Mouse (Mus musculus): Measurements from ENCODE around the gene Tbx6. TPM values are rescaled to one million over a fixed set of nuclear protein-coding genes. Genes with fewer than 3 reads are reported as not detected.
"Not testable (repeated sequence)": the region's sequence is repeated elsewhere in the genome, so short reads cannot be mapped to it uniquely, and the experiment has no call there.

Gene Tbx6
- polyA plus RNA-seq, 1 experiment from 2014 or later = 0.75 TPM

DNA sequence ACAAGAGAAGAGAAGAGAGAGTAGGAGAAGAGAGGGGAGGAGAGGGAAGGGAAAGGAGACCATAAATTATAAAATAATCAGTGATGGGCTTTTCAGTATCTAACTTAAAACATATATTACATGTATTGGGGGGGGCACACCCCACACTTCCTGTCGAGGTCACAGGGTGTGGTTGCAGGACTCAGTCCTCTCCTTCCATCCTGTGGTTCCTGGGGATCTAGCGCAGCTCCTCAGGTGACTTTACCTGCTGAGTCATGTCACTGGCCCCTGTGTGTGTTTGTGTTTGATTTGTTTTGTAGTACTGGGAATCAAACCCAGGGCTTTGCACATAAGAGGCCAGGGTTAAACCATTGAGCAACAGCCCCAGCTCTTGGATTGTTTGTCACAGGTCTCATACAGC, 6.8 kb upstream of the Tbx6 start:
- Histone ChIP-seq H3K4me1 (replicated peaks) (peaks cover 35% of the 10 kb centered on the region), H3K27ac (replicated peaks) (no peak overlapping the region), H3K36me3 (peaks cover 12% of the 10 kb centered on the region), H3K9me3 (no peaks in the 10 kb centered on the region), H3K4me3 (no peak overlapping the region), H3K9ac (no peak overlapping the region), H3K4me2 (no peak overlapping the region), H3K27me3 (no peaks in the 10 kb centered on the region)
- ATAC-seq (ENCODE audit: low FRiP score, low read depth) = no peak
- WGBS = 93% methylated on average over 2 of the region's 2 CpGs

DNA sequence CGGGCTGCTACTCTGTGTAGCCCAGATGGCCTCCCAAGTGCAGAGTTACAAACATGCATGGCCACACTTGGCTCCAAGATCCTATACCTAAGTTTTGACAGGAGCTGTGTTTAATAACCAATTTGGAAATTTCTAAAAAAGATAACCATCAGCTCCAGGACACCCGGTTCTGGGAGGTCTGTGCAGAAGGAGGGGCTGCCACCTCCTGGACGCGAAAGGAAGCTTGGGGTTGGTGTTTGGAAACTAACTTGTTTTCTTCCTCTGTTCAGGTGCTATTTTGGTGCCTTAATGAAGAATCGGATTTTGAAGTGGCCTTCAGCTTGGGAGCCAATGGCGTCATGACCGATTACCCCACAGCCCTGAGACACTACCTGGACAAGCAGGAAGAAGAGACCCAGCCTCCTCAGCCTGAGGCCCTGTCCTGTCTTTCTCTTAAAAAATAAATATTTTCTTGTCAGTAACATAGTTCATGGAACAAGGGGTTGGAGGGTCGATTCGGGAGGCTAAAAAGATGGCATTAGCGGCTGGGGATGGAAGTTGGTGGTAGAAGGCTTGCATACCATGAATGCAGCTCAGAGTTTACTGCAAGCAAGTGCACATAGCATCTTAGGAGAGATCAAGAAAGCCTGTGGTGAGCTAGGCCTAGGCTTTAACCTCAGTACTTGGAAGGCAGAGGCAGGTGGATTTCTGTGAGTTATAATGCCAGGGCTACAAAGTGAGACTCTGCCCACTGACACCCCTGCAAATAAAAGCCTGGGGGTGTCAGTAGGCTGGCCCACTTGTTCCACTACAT, 5.9 kb upstream of the Tbx6 start:
- 91% methylated on average over 10 of the region's 10 CpGs for WGBS
- no peak overlapping the region for H3K4me2 ChIP-seq
- H3K9ac ChIP-seq = no peak overlapping the region
- no peak for ATAC-seq (ENCODE audit: low FRiP score, low read depth)
- no peaks in the 10 kb centered on the region for H3K27me3 ChIP-seq
- no peak overlapping the region for H3K27ac ChIP-seq (replicated peaks)
- peaks cover 44% of the 10 kb centered on the region for H3K4me1 ChIP-seq (replicated peaks)
- H3K9me3 ChIP-seq = no peaks in the 10 kb centered on the region
- H3K36me3 ChIP-seq = 0 out of 2 replicates have a peak, but pooled peaks cover 3% of the 10 kb centered on the region
- H3K4me3 ChIP-seq = no peak overlapping the region

DNA sequence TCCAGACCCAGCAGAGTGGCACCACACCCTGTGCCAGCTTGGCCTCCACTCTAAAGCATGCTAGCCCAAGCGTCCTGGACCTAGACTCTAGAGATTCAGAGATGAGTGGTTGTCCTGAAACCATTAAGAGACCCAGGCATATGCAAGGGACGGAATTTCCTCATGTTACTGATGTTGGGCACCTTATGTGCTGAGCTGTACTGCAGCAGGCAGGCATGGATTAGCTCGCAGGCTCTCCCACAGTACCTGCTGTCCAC, 5.4 kb upstream of the Tbx6 start:
- Histone ChIP-seq H3K9ac (peak overlapping the region; percentile 96), H3K4me2 (peak overlapping the region; percentile 93), H3K4me1 (replicated peaks) (peaks cover 50% of the 10 kb centered on the region), H3K9me3 (no peaks in the 10 kb centered on the region), H3K36me3 (0 out of 2 replicates have a peak, but pooled peaks cover 3% of the 10 kb centered on the region), H3K4me3 (peak overlapping the region; percentile 88; the same call in 1 of the 2 replicates), H3K27ac (replicated peaks) (peak overlapping the region; percentile 88; the same call in 1 of the 2 replicates), H3K27me3 (no peaks in the 10 kb centered on the region)
- 69% methylated on average over 3 of the region's 3 CpGs for WGBS
- no peak for ATAC-seq (ENCODE audit: low FRiP score, low read depth)

DNA sequence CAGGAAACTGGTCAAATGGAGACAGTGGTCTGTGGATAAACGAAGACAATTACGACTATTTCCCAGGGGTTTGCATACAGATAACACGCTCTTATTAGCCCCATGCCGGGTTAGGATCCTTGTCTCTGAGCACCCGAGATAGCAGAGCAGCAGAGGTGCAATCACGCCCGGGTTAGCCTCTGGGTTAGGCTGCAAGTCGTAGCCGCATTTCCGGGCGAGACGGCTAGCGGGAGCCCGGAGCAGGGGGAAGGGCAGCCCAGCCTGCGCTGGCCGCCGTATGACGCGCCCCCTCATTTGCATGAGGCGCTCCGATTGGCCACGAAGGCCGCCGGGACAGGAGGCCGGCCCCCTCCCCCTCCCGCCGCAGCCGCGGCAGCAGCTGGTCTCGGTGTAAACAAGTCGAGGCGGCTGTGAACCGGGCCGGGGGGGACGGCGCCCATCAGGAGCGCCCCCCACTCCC, 4.7 kb upstream of the Tbx6 start, which contains the start of gene Ypel3:
Gene Ypel3, plus strand, starts transcription at position 358 of the 460 bp plus-strand sequence.
- Histone ChIP-seq H3K4me2 (peak within 1 kb of the TSS; percentile 93), H3K4me1 (replicated peaks) (peaks cover 57% of the 10 kb centered on the region), H3K4me3 (peak within 1 kb of the TSS; percentile 88), H3K27ac (replicated peaks) (peak within 1 kb of the TSS; percentile 88), H3K9me3 (no peaks in the 10 kb centered on the region), H3K9ac (peak within 1 kb of the TSS; percentile 96), H3K27me3 (no peaks in the 10 kb centered on the region), H3K36me3 (no peaks in the 10 kb centered on the region)
- WGBS = under 1% methylated on average over 25 of the region's 37 CpGs
- peak; percentile 90 for ATAC-seq (ENCODE audit: low FRiP score, low read depth)

DNA sequence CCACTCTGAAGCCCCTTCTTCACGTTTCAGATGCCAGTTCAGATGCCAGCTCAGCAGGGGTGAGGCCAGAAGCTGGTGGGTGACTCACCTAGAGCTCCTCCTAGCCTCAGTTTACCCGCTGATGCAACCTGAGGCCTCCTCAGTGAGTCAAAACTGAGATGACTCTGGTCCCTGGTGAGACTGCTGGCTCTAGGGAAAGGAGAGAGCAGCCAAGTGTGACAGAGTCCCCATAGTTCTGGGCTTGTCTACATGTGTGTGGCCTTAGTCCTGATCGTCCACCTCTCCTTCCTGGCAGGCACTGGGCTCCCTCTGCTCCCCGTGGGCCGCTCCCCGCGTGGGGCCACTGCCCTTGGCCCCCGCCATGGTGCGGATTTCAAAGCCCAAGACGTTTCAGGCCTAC, 3.8 kb upstream of the Tbx6 start:
- H3K4me1 ChIP-seq (replicated peaks) = peaks cover 58% of the 10 kb centered on the region
- H3K9me3 ChIP-seq = no peaks in the 10 kb centered on the region
- no peaks in the 10 kb centered on the region for H3K36me3 ChIP-seq
- peak overlapping the region; percentile 96 for H3K9ac ChIP-seq
- H3K27ac ChIP-seq (replicated peaks) = peak overlapping the region; percentile 88
- H3K27me3 ChIP-seq = no peaks in the 10 kb centered on the region
- no peak for ATAC-seq (ENCODE audit: low FRiP score, low read depth)
- H3K4me2 ChIP-seq = peak overlapping the region; percentile 93
- WGBS = 44% methylated on average over 10 of the region's 10 CpGs
- peak overlapping the region; percentile 88 for H3K4me3 ChIP-seq

DNA sequence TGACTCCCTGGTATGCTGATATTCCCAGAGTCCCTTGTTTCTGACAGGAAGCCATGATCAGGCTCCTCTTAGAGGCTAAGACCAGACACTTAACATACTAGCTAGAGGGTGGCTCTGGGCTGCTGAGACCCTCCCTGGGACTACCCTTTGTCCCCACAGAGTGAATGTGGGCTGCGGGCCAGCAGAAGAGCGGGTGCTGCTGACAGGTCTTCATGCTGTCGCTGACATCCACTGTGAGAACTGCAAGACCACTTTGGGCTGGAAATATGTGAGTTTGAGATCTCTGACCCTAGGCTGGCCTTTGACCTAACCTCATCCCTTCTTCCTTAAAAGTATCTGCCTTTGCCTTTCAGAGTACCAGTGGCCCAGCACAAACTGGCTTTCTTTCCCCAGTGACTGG, 3.1 kb upstream of the Tbx6 start:
- Histone ChIP-seq H3K4me2 (peak overlapping the region; percentile 93), H3K27me3 (no peaks in the 10 kb centered on the region), H3K27ac (replicated peaks) (no peak overlapping the region), H3K36me3 (no peaks in the 10 kb centered on the region), H3K9me3 (no peaks in the 10 kb centered on the region), H3K9ac (peak overlapping the region; percentile 96; the same call in 1 of the 2 replicates), H3K4me1 (replicated peaks) (peaks cover 58% of the 10 kb centered on the region), H3K4me3 (peak overlapping the region; percentile 88; the same call in 1 of the 2 replicates)
- 87% methylated on average over 3 of the region's 3 CpGs for WGBS
- ATAC-seq (ENCODE audit: low FRiP score, low read depth) = no peak

DNA sequence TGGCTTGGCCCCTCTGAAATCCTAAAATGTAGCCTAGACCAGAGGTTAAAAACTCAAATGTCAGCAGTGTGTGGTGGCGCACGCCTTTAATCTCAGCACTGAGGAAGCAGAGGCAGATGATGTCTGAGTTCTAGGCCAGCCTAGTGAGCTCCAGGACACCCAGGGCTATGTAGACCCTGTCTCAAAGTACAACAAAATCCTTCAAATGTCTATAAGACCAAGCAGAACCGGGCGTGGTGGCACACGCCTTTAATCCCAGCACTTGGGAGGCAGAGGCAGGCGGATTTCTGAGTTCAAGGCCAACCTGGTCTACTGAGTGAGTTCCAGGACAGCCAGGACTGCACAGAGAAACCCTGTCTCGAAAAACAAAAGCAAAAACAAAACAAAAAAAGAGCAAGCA, 2.2 kb upstream of the Tbx6 start:
- H3K9ac ChIP-seq = not testable (repeated sequence)

DNA sequence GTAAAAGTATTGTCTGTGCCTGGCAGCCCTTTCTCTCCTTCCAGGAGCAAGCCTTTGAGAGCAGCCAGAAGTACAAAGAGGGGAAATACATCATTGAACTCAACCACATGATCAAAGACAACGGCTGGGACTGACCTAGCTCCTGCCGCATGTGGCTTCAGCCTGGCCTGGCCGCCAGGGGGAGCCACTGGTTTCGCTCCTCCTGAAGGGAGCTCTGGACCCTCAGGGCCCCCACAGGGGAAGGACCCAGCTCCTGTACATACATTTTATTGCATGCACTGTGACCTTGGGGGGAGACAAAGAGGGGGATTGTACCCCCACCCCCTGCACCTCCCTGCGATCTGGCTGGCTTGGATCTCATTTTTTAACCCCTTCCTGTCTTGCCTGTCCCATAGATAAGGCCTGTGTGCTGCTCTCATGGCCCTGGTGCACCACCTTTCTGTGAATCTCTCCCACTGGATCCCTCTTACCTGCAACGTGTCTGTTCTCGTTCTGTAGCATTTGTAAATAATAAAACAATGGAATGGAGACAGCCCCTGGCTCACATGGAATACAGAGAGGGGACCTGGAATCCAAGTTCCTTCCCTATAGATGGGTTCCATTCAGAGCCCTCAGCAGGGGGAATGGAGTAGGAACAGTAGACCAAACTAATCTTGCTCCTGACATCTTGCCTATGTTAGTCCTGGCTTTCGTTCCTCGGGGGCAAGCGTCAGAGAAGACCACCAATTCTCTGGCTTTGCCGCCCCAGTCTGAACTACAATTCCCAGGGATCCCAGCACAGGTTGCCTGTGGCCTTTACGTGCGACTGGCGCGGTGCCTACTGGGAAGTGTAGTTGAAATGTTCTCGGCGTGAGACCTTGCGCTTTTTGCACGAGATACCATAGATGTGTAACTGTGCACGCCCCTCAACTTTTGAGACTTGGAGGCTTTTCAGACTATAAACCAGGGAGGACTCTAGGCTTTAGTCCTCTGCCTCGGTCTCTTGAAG, 1.0 kb upstream of the Tbx6 start:
- no peaks in the 10 kb centered on the region for H3K9me3 ChIP-seq
- under 1% methylated on average over 21 of the region's 21 CpGs for WGBS
- no peaks in the 10 kb centered on the region for H3K27me3 ChIP-seq
- peak overlapping the region; percentile 59 for H3K9ac ChIP-seq
- H3K4me3 ChIP-seq = peak overlapping the region; percentile 43
- peaks cover 3% of the 10 kb centered on the region for H3K36me3 ChIP-seq
- peaks cover 58% of the 10 kb centered on the region for H3K4me1 ChIP-seq (replicated peaks)
- ATAC-seq (ENCODE audit: low FRiP score, low read depth) = peak; percentile 72
- H3K4me2 ChIP-seq = peak overlapping the region; percentile 95
- H3K27ac ChIP-seq (replicated peaks) = peak overlapping the region; percentile 76

More for the DNA sequence above, 2.2 kb upstream of the Tbx6 start:
- not testable (repeated sequence) for H3K27me3 ChIP-seq; H3K9me3 ChIP-seq; H3K36me3 ChIP-seq; H3K27ac ChIP-seq (replicated peaks); H3K4me3 ChIP-seq; H3K4me2 ChIP-seq; ATAC-seq (ENCODE audit: low FRiP score, low read depth)
- H3K4me1 ChIP-seq (replicated peaks) = peaks cover 58% of the 10 kb centered on the region
- 91% methylated on average over 7 of the region's 7 CpGs for WGBS

DNA sequence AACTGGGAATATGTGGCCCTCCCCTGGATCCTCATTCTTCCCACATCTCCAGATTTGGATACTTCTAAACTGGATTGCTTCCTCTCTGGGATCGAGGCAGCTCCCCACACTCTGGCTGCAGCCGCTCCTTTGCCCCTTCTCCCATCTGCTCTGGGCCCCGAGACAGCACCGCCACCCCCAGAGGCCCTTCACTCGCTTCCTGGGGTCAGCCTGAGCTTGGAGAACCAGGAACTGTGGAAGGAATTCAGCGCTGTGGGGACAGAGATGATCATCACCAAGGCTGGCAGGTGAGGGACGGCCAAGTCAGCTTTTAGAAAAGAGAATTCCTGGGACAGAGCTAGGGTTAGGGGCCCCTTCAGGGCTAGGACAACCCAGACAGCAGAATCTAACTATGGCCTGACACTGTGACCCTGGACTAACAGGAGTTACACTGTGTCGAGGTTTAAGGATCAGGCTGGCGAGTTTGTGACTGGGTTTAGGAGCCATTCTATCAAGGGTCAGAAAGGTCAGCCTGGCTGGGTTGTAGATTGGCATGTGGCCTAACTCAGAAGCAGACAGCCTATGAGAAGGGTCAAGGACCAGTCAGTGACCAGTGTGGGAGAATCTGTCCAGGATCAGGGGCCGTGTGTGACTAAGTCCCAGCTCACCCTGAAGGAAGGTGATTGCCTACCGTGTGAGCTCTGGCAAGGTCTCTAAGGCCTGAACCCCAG, 533 bp downstream of the Tbx6 start:
- Histone ChIP-seq H3K36me3 (peaks cover 18% of the 10 kb centered on the region), H3K9ac (peak overlapping the region; percentile 59; the same call in 1 of the 2 replicates), H3K4me3 (no peak overlapping the region), H3K4me1 (replicated peaks) (peaks cover 45% of the 10 kb centered on the region), H3K27me3 (no peaks in the 10 kb centered on the region), H3K27ac (replicated peaks) (no peak overlapping the region; the same call in 1 of the 2 replicates), H3K4me2 (peak overlapping the region; percentile 95), H3K9me3 (no peaks in the 10 kb centered on the region)
- WGBS = 45% methylated on average over 11 of the region's 11 CpGs
- no peak for ATAC-seq (ENCODE audit: low FRiP score, low read depth)

DNA sequence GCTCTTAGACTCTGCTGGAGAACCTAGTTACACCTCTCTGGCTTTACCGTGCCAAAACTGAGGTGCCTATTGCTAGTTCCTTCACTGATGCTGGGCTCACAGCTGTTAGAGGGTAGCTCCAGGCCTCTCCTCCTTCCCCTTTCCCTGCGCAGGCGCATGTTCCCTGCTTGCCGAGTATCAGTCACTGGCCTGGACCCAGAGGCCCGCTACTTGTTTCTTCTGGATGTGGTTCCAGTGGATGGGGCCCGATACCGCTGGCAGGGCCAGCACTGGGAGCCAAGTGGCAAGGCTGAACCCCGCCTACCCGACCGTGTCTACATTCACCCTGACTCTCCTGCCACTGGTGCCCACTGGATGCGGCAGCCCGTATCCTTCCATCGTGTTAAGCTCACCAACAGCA, 1.4 kb downstream of the Tbx6 start:
- no peak for ATAC-seq (ENCODE audit: low FRiP score, low read depth)
- 85% methylated on average over 13 of the region's 13 CpGs for WGBS

DNA sequence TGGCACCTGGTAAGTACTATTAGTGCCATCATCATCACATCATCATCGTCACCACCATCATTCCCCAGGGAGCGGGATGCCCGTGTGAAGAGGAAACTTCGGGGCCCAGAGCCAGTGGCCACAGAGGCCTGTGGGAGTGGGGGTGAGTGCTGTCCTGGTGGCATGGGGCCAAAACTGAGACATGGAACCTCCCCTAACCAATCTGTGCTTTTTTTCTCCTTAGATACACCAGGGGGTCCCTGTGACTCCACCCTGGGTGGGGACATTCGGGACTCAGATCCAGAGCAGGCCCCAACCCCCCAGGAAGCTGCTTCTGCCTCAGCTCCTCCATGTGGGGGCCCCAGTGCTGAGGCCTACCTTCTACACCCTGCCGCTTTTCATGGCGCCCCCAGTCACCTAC, 3.2 kb downstream of the Tbx6 start:
- 86% methylated on average over 7 of the region's 7 CpGs for WGBS
- Histone ChIP-seq H3K4me1 (replicated peaks) (peaks cover 22% of the 10 kb centered on the region), H3K36me3 (peaks cover 43% of the 10 kb centered on the region), H3K9ac (no peak overlapping the region), H3K27me3 (no peaks in the 10 kb centered on the region), H3K4me3 (no peak overlapping the region), H3K27ac (replicated peaks) (no peak overlapping the region), H3K4me2 (no peak overlapping the region), H3K9me3 (no peaks in the 10 kb centered on the region)
- no peak for ATAC-seq (ENCODE audit: low FRiP score, low read depth)

More for the DNA sequence above, 1.4 kb downstream of the Tbx6 start:
- no peaks in the 10 kb centered on the region for H3K9me3 ChIP-seq
- H3K9ac ChIP-seq = no peak overlapping the region
- H3K4me1 ChIP-seq (replicated peaks) = peaks cover 39% of the 10 kb centered on the region
- H3K27ac ChIP-seq (replicated peaks) = no peak overlapping the region
- H3K4me2 ChIP-seq = no peak overlapping the region
- no peak overlapping the region for H3K4me3 ChIP-seq
- H3K27me3 ChIP-seq = no peaks in the 10 kb centered on the region
- peaks cover 27% of the 10 kb centered on the region for H3K36me3 ChIP-seq

Data from hindbrain, embryonic 15.5 days (tissue).